Mouse (Mus musculus): ENCODE data around the gene Plekhj1. TPM values are rescaled to one million over a fixed set of nuclear protein-coding genes. Genes with fewer than 3 reads are reported as not detected.
"Not testable (repeated sequence)": the region's sequence is repeated elsewhere in the genome, so short reads cannot be mapped to it uniquely, and the experiment has no call there.

Plekhj1 gene
- total RNA-seq, 4 experiments from 2014 or later: 61.4 to 75.8 (median 70.7) TPM

DNA sequence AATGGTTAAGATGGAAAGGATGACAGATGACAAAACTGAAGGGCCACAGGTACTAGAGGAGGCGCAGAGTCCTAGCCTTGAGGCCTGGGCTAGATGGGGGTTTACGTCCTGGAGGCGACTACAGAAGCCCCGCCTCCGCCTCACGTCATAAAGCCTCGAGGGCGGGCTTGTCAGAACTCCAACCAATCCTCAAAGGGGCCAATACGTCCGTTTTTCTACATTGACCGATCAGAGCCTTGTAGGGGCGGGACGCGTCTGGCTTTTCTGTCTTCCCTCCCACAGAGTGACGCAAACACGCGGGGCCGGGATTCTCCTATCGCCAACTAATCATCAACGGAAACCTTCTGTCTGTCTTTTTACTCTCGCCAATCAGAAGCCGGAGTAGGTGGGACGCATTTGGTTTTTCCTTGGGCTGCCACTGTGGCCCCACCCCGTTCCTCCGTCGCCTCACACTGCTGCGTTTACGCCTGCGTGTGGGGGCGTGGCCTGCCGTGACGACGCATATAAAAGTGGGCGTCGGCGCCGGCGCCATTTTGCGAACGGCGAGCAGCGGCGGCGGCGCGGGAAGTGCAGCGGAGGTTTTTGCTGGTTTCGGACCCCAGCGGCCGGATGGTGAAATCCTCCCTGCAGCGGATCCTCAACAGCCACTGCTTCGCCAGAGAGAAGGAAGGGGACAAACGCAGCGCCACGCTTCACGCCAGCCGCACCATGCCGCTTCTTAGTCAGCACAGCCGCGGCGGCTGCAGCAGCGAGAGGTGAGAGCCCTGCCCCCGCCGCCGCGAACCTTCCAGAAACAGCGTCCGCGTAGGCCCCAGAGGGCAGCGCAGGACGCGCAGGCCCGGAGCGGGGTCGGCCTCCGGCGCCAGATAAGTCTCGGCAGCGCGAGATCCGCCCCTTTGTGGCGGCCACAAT, 28.0 kb upstream of the Plekhj1 start, which contains the start of gene Oaz1:
TSS of gene Oaz1 (plus strand) at position 506 of the 912 bp plus-strand sequence.
- peak; percentile 100 for DNase-seq (ENCODE audit: low spot score in 2 of 2)

DNA sequence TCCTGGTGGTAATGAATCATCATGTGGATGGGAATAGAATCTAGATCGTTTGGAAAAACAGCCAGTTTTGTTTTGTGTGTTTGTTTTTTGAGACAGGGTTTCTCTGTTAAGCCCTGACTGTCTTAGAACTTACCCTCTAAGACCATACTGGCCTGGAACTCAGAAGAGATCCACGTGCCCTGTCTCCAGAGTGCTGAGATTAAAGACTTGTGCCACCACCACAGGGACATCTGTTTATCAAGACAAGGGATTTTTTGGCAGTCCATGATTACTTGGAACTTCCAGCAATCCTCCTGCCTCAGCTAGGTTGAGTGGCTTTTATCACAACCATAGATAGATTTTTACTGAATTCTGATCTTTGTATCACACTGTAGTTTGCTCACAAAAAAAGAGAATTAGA, 26.4 kb upstream of the Plekhj1 start:
- DNase-seq (ENCODE audit: low spot score in 2 of 2): no peak

GRCm38 (mm10) chr10:80823847-80824643, 25.6 kb upstream of the Plekhj1 start:
- DNase-seq (ENCODE audit: low spot score in 2 of 2): no peak

DNA sequence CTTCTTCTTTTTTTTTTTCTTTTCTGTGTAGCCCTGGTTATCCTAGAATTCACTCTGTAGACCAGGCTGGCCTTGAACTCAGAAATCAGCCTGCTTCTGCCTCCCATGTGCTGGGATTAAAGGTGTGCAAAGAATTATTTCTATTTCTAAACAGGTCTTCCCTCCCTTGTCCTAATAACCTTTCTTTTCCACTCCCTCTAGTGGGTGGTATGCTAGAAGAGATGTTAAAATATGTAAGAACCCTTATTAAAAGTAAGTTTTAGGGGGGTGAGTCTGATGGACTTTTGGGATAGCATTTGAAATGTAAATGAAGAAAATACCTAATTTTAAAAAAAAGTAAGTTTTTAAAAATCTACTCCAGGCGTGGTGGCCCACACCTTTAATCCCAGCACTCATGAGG, 24.9 kb upstream of the Plekhj1 start:
- no peak for DNase-seq (ENCODE audit: low spot score in 2 of 2)

GRCm38 (mm10) chr10:80822528-80822927, 24.1 kb upstream of the Plekhj1 start:
- no peak for DNase-seq (ENCODE audit: low spot score in 2 of 2)

DNA sequence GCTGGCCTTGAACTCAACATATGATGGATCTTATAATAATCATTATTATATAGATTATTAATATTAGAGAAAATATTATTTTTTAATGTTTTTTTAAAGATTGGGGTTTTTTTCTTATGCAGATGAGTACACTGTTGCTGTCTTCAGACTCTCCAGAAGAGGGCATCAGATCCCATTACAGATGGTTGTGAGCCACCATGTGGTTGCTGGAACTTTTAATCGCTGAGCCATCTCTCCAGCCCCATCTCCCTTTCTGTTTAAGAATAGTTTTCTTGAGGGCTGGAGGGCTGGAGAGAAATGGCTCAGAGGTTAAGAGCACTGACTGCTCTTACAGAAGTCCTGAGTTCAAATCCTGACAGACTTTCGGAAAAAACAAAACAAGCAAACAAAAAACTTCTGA, 23.6 kb upstream of the Plekhj1 start:
- DNase-seq (ENCODE audit: low spot score in 2 of 2): no peak

GRCm38 (mm10) chr10:80819406-80819805, 21.0 kb upstream of the Plekhj1 start:
- DNase-seq (ENCODE audit: low spot score in 2 of 2): no peak

GRCm38 (mm10) chr10:80818599-80819281, 20.3 kb upstream of the Plekhj1 start:
- no peak for DNase-seq (ENCODE audit: low spot score in 2 of 2)

- not testable (repeated sequence) for DNase-seq (ENCODE audit: low spot score in 2 of 2)
Measured at GRCm38 (mm10) chr10:80817955-80818354, 19.5 kb upstream of the Plekhj1 start.

DNA sequence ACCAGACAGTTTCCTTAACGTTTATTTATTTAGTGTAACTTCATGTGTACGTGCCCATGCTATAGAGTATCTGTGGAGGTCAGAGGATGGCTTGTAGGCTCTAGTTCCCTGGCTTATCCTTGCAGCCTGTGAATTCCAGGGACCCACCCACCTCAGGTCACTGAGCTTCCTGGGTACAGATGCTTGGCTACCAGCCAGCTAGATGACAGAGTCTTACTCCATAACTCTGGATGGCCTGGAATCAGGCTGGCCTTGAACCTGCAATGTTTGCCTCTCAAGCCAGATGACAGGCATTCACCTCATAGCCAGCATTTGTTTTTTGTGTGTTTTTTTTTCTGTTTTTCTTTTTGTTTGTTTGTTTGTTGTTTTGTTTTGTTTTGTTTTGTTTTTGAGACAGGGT, 18.7 kb upstream of the Plekhj1 start:
- DNase-seq (ENCODE audit: low spot score in 2 of 2): no peak

GRCm38 (mm10) chr10:80816303-80816702, 17.9 kb upstream of the Plekhj1 start:
- DNase-seq (ENCODE audit: low spot score in 2 of 2): not testable (repeated sequence)

GRCm38 (mm10) chr10:80814800-80815199, 16.4 kb upstream of the Plekhj1 start:
- DNase-seq (ENCODE audit: low spot score in 2 of 2): no peak

DNA sequence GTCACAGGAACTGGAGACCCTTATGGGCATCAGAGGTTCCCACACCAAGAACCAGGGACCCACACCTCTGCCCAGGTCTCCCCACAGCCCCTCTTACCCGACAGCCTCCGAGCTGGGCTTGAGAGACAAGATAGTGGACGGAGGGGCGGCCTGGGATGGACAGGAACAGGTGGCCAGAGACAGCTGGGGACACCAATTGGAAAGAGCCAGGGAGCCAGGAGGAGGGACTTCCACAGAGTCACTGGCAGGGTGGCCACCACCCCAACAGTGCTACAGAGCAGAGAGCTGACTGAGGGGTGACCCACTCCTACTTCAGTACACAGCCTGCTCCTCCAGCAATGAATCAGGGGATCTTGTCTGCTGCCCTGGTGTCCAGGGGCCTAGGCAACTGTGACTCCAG, 14.9 kb upstream of the Plekhj1 start, which contains the start of gene Jsrp1:
TSS of gene Jsrp1 (minus strand) at position 133 of the 400 bp plus-strand sequence.
- no peak for DNase-seq (ENCODE audit: low spot score in 2 of 2)

GRCm38 (mm10) chr10:80812391-80813041, 14.1 kb upstream of the Plekhj1 start:
- no peak for DNase-seq (ENCODE audit: low spot score in 2 of 2)

GRCm38 (mm10) chr10:80810084-80810483, 11.7 kb upstream of the Plekhj1 start:
- no peak for DNase-seq (ENCODE audit: low spot score in 2 of 2)

DNA sequence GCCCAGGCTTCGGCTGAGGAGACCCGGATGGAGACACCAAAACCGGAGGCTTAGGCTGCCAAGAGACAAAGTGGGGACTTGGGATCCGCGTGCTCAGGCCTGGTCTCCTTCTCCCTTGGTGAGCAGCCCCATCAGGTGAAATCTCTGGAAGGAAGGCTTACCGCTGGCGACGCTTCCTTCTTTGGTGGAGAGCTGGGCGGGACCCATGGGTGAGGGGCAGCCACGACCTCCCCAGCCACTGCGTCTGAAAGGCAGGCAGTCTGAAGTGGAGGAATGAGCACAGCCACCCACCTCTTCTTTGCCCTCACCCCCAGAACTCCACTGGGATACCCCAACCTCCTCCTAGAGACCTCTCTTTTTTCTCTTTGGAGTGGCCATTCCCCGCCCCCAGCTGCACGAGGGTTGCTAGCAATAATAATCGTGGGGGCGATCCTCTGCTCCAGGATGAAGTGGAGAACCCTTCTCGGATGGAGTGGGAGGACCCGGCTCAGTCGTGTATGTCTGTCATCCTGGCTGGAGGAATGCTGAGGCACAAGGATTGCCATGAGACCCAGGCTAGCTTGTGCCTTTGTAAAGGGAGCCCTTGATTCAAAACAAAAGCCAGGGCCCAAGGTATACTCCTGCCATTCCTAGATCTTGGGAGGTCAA, 10.7 kb upstream of the Plekhj1 start:
- DNase-seq (ENCODE audit: low spot score in 2 of 2): no peak

- no peak for DNase-seq (ENCODE audit: low spot score in 2 of 2)
Measured at GRCm38 (mm10) chr10:80808099-80808984, 9.9 kb upstream of the Plekhj1 start.

- peak; percentile 88 to 89 for DNase-seq (ENCODE audit: low spot score in 2 of 2)
Measured at GRCm38 (mm10) chr10:80807057-80807627, 8.7 kb upstream of the Plekhj1 start.

Measured in layer of hippocampus, adult 8-10 months (tissue).